20 mouse cellular contexts compared by ENCODE assay signal in the genomic region with DNA sequence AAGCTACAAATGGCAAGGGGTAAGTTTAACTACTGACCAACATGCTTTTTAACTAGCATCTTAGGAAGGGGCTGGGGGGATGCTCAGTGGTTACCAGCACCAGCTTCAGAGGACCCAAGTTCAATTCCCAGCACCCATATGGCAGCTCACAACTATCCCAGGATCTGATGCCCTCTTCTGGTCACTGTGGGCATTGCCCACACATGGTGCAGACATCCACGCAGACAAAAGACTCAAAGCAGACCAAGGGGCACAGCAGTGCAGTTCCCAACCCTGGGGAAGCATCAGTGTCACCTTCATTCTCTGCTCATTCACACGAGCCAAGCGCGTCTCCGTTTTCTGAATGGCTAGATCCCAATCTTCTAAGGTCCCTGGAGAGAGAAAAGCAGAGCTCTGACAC. TPM values are rescaled to one million over a fixed set of nuclear protein-coding genes. Genes with fewer than 3 reads are reported as not detected.
DNase-seq lines count a peak whose midpoint lies in the region; ATAC-seq and TF ChIP-seq lines count a peak whose summit lies in the region.
"Had no signal": no experiment of that assay in that cellular context is flagged by ENCODE, and none has a peak within 500 bp of the region (broad histone marks: within the 10 kb centered on the region; RNA-seq: fewer than 3 reads in every experiment).

No protein-coding gene starts in this region.

- intact Hi-C loops in left cerebral cortex, postnatal 4 days (cut with DNase I) = no loop called here

- H3K4me1 ChIP-seq in intestine, postnatal 0 days (replicated peaks; ENCODE audit: control insufficient read depth, insufficient read depth, low read length) = no peaks in the 10 kb centered on the region
- H3K4me1 ChIP-seq in intestine, embryonic 15.5 days (replicated peaks) = no peaks in the 10 kb centered on the region
- H3K4me1 ChIP-seq in lung, embryonic 14.5 days (ENCODE audit: insufficient read depth) = no peaks in the 10 kb centered on the region
- H3K4me1 ChIP-seq in ES-E14 (ENCODE audit: control insufficient read depth in 2 of 2, insufficient read depth in 2 of 2, low read length in 2 of 2, poor library complexity in 1 of 2) = no peaks in the 10 kb centered on the region; a peak in 2 of 4 replicates
- H3K4me1 ChIP-seq: kidney, embryonic 15.5 days; liver, embryonic 15.5 days; midbrain, embryonic 15.5 days; neural tube, embryonic 12.5 days had no signal

- H3K4me3 ChIP-seq in intestine, postnatal 0 days (ENCODE audit: low read depth, low read length) = no peak overlapping the region
- no peak overlapping the region for H3K4me3 ChIP-seq in intestine, embryonic 15.5 days (replicated peaks)
- H3K4me3 ChIP-seq in lung, embryonic 14.5 days (ENCODE audit: low read depth, low read length) = no peak overlapping the region
- no peak overlapping the region for H3K4me3 ChIP-seq in ES-E14 (ENCODE audit: insufficient read depth in 1 of 2, low read depth in 1 of 2, low read length in 2 of 2, poor library complexity in 1 of 2, severe bottlenecking in 1 of 2)
- H3K4me3 ChIP-seq: erythroblast, embryonic 14.5 days; kidney, embryonic 15.5 days; liver, embryonic 15.5 days; midbrain, embryonic 15.5 days; neural tube, embryonic 12.5 days had no signal

- H3K27ac ChIP-seq in intestine, postnatal 0 days (ENCODE audit: low read depth, low read length) = 0 out of 2 replicates have a peak overlapping the region, but pooled peaks have one; percentile 4
- no peak overlapping the region for H3K27ac ChIP-seq in intestine, embryonic 15.5 days
- H3K27ac ChIP-seq in lung, embryonic 14.5 days (ENCODE audit: low read depth) = no peak overlapping the region
- no peak overlapping the region for H3K27ac ChIP-seq in ES-E14 (ENCODE audit: insufficient read depth, low read depth, low read length, poor library complexity, severe bottlenecking)
- H3K27ac ChIP-seq: kidney, embryonic 15.5 days; liver, embryonic 15.5 days; midbrain, embryonic 15.5 days; neural tube, embryonic 12.5 days had no signal

- H3K36me3 ChIP-seq in intestine, postnatal 0 days (ENCODE audit: control insufficient read depth, insufficient read depth) = peaks cover 98% of the 10 kb centered on the region
- peaks cover 96% of the 10 kb centered on the region for H3K36me3 ChIP-seq in intestine, embryonic 15.5 days
- H3K36me3 ChIP-seq in lung, embryonic 14.5 days (ENCODE audit: insufficient read depth) = peaks cover 100% of the 10 kb centered on the region
- peaks cover 92% of the 10 kb centered on the region for H3K36me3 ChIP-seq in ES-E14 (ENCODE audit: control insufficient read depth, insufficient read depth, low read length, poor library complexity, severe bottlenecking)

- peak; percentile 40 for TF ChIP-seq CTCF in intestine, postnatal 0 days (IDR thresholded peaks at IDR 0.05; ENCODE audit: low read depth)
- peak; percentile 54 for TF ChIP-seq CTCF in lung, embryonic 14.5 days (IDR thresholded peaks at IDR 0.05; ENCODE audit: low read depth)
- TF ChIP-seq CTCF in brain, embryonic 14.5 days (IDR thresholded peaks at IDR 0.05; ENCODE audit: borderline replicate concordance, extremely low read depth, insufficient read depth, insufficient read length) = peak; percentile 20; the same call in 1 of the 2 replicates

- WGBS in intestine, postnatal 0 days = 94% methylated on average over 5 of the region's 5 CpGs
- WGBS in intestine, embryonic 15.5 days = 94% methylated on average over 5 of the region's 5 CpGs
- 97% methylated on average over 5 of the region's 5 CpGs for WGBS in lung, embryonic 14.5 days

- H3K9me3 ChIP-seq in intestine, postnatal 0 days (ENCODE audit: control insufficient read depth) = no peaks in the 10 kb centered on the region
- no peaks in the 10 kb centered on the region for H3K9me3 ChIP-seq in intestine, embryonic 15.5 days
- H3K9me3 ChIP-seq in lung, embryonic 14.5 days (ENCODE audit: low read depth, low read length) = no peaks in the 10 kb centered on the region
- H3K9me3 ChIP-seq in ES-E14 (ENCODE audit: control insufficient read depth, insufficient read depth, low read depth, low read length) = no peaks in the 10 kb centered on the region
- H3K9me3 ChIP-seq: kidney, embryonic 15.5 days; liver, embryonic 15.5 days; midbrain, embryonic 15.5 days; neural tube, embryonic 12.5 days had no signal

- no peak for TF ChIP-seq POLR2A in brain, embryonic 14.5 days (IDR thresholded peaks at IDR 0.05; ENCODE audit: borderline replicate concordance, extremely low read depth, insufficient read depth, insufficient read length, poor library complexity, severe bottlenecking)

- in situ Hi-C loops in ES-E14 (cut with MboI; ENCODE audit: low sequenced_read_pairs in 2 of 2, unreplicated experiment in 2 of 2) = no loop called here

- no peaks in the 10 kb centered on the region for H3K27me3 ChIP-seq in intestine, postnatal 0 days (replicated peaks; ENCODE audit: control insufficient read depth, insufficient read depth, low read length)
- no peaks in the 10 kb centered on the region for H3K27me3 ChIP-seq in intestine, embryonic 15.5 days (replicated peaks)
- H3K27me3 ChIP-seq in lung, embryonic 14.5 days (ENCODE audit: insufficient read depth, low read length) = no peaks in the 10 kb centered on the region
- H3K27me3 ChIP-seq: kidney, embryonic 15.5 days; liver, embryonic 15.5 days; midbrain, embryonic 15.5 days; neural tube, embryonic 12.5 days; Patski had no signal

- no peak for ATAC-seq in intestine, postnatal 0 days
- ATAC-seq in intestine, embryonic 15.5 days = no peak
- no peak for ATAC-seq in lung, embryonic 14.5 days (ENCODE audit: insufficient read depth)
- ATAC-seq: midbrain, embryonic 15.5 days; Patski had no signal

- no peak overlapping the region for H3K4me2 ChIP-seq in intestine, postnatal 0 days (replicated peaks; ENCODE audit: low read depth)
- no peak overlapping the region for H3K4me2 ChIP-seq in intestine, embryonic 15.5 days (replicated peaks)
- no peak overlapping the region for H3K4me2 ChIP-seq in lung, embryonic 14.5 days
- H3K4me2 ChIP-seq: kidney, embryonic 15.5 days; liver, embryonic 15.5 days; midbrain, embryonic 15.5 days; neural tube, embryonic 12.5 days had no signal

- H3K9ac ChIP-seq in intestine, postnatal 0 days (ENCODE audit: low read depth, low read length) = no peak overlapping the region
- no peak overlapping the region for H3K9ac ChIP-seq in intestine, embryonic 15.5 days
- no peak overlapping the region for H3K9ac ChIP-seq in lung, embryonic 14.5 days
- no peak overlapping the region for H3K9ac ChIP-seq in ES-E14 (ENCODE audit: insufficient read depth, low read depth, low read length, poor library complexity, severe bottlenecking)
- H3K9ac ChIP-seq: kidney, embryonic 15.5 days; liver, embryonic 15.5 days; midbrain, embryonic 15.5 days; neural tube, embryonic 12.5 days had no signal

- no peak for DNase-seq in lung, embryonic 14.5 days
- no peak for DNase-seq in lung, postnatal 25 days (ENCODE audit: low spot score)
- no peak for DNase-seq in ES-E14 (ENCODE audit: low read depth, low spot score)
- DNase-seq in brain, embryonic 14.5 days (ENCODE audit: low read depth) = no peak
- DNase-seq in right cerebral cortex, postnatal 25 days = no peak
- DNase-seq in left cerebral cortex, postnatal 4 days = no peak
- DNase-seq: cerebellum, adult 8-10 months; gastrocnemius, postnatal 10 days; heart, postnatal 36 days; thymus, postnatal 36 days had no signal

TF ChIP-seq in ES-E14, 5 proteins besides CTCF, POLR2A, EP300 and RAD21:
- 0 out of 2 replicates have a peak, but pooled peaks have one; percentile 13 for TF ChIP-seq ZC3H11A (IDR thresholded peaks at IDR 0.05; ENCODE audit: borderline replicate concordance, low read depth, low read length)
- no peak for TF ChIP-seq ZNF384 (IDR thresholded peaks at IDR 0.05; ENCODE audit: low read depth, low read length)

RNA-seq across cellular contexts. Expression of a gene that starts 12.0 kb away (rescaled TPM):
- 4.6 and 5.0 TPM in 2 replicates for polyA plus RNA-seq in intestine, postnatal 0 days (2015; fragmentation: Nextera tagmentation; extraction: Ambion mirVana)
- polyA plus RNA-seq in intestine, embryonic 15.5 days (2015; fragmentation: Nextera tagmentation; extraction: Ambion mirVana) = 5.4 and 6.2 TPM in 2 replicates
- polyA plus RNA-seq in lung, embryonic 14.5 days (2014; fragmentation: Nextera tagmentation; extraction: Ambion mirVana) = 3.6 and 4.3 TPM in 2 replicates
- 8.6 and 10.5 TPM in 2 replicates for total RNA-seq in ES-E14 (2012; rRNA removed)
- 4.6 and 6.4 TPM in 2 replicates for polyA plus RNA-seq in brain, embryonic 14.5 days (2012; rRNA removed)
- total RNA-seq in left cerebral cortex, postnatal 4 days (2021) = 1 to 10 TPM; 5.7 to 7.8 TPM

RNA-seq across cellular contexts. Expression of a gene that starts 23.1 kb away (rescaled TPM):
- not detected in 2 replicates for polyA plus RNA-seq in intestine, postnatal 0 days (2015; fragmentation: Nextera tagmentation; extraction: Ambion mirVana)
- polyA plus RNA-seq in intestine, embryonic 15.5 days (2015; fragmentation: Nextera tagmentation; extraction: Ambion mirVana) = not detected in 2 replicates
- 0.38 TPM in 1 of 2 replicates, not detected in the other for polyA plus RNA-seq in lung, embryonic 14.5 days (2014; fragmentation: Nextera tagmentation; extraction: Ambion mirVana)
- not detected in 2 replicates for total RNA-seq in ES-E14 (2012; rRNA removed)
- polyA plus RNA-seq in brain, embryonic 14.5 days (2012; rRNA removed) = not detected in 2 replicates
- not detected for total RNA-seq in left cerebral cortex, postnatal 4 days (2021)
- total RNA-seq: gastrocnemius, postnatal 10 days; heart, postnatal 36 days; left cerebral cortex, postnatal 25 days; megakaryocyte, adult 5-6 weeks had no signal
- polyA plus RNA-seq: erythroblast, embryonic 14.5 days; kidney, embryonic 15.5 days; liver, embryonic 15.5 days; midbrain, embryonic 15.5 days; neural tube, embryonic 12.5 days; Patski had no signal

RNA-seq across cellular contexts. Expression of a gene that starts 24.7 kb away (rescaled TPM):
- polyA plus RNA-seq in intestine, postnatal 0 days (2015; fragmentation: Nextera tagmentation; extraction: Ambion mirVana) = 9.1 and 9.2 TPM in 2 replicates
- 40.2 and 43.8 TPM in 2 replicates for polyA plus RNA-seq in intestine, embryonic 15.5 days (2015; fragmentation: Nextera tagmentation; extraction: Ambion mirVana)
- 53.8 and 63.1 TPM in 2 replicates for polyA plus RNA-seq in lung, embryonic 14.5 days (2014; fragmentation: Nextera tagmentation; extraction: Ambion mirVana)
- total RNA-seq in ES-E14 (2012; rRNA removed) = 78.0 and 100 TPM in 2 replicates
- 48.2 and 63.5 TPM in 2 replicates for polyA plus RNA-seq in brain, embryonic 14.5 days (2012; rRNA removed)
- total RNA-seq in left cerebral cortex, postnatal 4 days (2021) = 10 to 100 TPM; 46.8 to 50.1 TPM

RNA-seq across cellular contexts. Expression of a gene that starts 24.9 kb away (rescaled TPM):
- polyA plus RNA-seq in intestine, postnatal 0 days (2015; fragmentation: Nextera tagmentation; extraction: Ambion mirVana) = 133 and 145 TPM in 2 replicates
- 107 and 115 TPM in 2 replicates for polyA plus RNA-seq in intestine, embryonic 15.5 days (2015; fragmentation: Nextera tagmentation; extraction: Ambion mirVana)
- polyA plus RNA-seq in lung, embryonic 14.5 days (2014; fragmentation: Nextera tagmentation; extraction: Ambion mirVana) = 112 and 116 TPM in 2 replicates
- total RNA-seq in ES-E14 (2012; rRNA removed) = 78.4 and 80.1 TPM in 2 replicates
- 71.7 and 92.1 TPM in 2 replicates for polyA plus RNA-seq in brain, embryonic 14.5 days (2012; rRNA removed)
- total RNA-seq in left cerebral cortex, postnatal 4 days (2021) = 10 to 100 TPM; 39.9 to 43.0 TPM

RNA-seq across cellular contexts. Expression of a gene that starts 52.7 kb away (rescaled TPM):
- 21.1 and 23.0 TPM in 2 replicates for polyA plus RNA-seq in intestine, postnatal 0 days (2015; fragmentation: Nextera tagmentation; extraction: Ambion mirVana)
- 57.5 and 61.9 TPM in 2 replicates for polyA plus RNA-seq in intestine, embryonic 15.5 days (2015; fragmentation: Nextera tagmentation; extraction: Ambion mirVana)
- polyA plus RNA-seq in lung, embryonic 14.5 days (2014; fragmentation: Nextera tagmentation; extraction: Ambion mirVana) = 23.0 and 23.6 TPM in 2 replicates
- 3.3 and 7.1 TPM in 2 replicates for total RNA-seq in ES-E14 (2012; rRNA removed)
- 3.6 and 8.1 TPM in 2 replicates for polyA plus RNA-seq in brain, embryonic 14.5 days (2012; rRNA removed)
- total RNA-seq in left cerebral cortex, postnatal 4 days (2021) = 1 to 10 TPM; 3.3 to 4.6 TPM
- polyA plus RNA-seq: Patski had no signal
